Mouse (Mus musculus): ENCODE results near the gene Uap1l1.
A peak's percentile ranks its signal among the peaks of the same experiment; 100 is the strongest.

Gene Uap1l1

GRCm38 (mm10) chr2:25318971-25319773 lies 46.3 kb downstream of the Uap1l1 start, which contains the start of gene Grin1:
Gene Grin1, minus strand, starts transcription at chr2:25319187.
- DNase-seq (ENCODE audit: low spot score in 2 of 2): peak; percentile 20 to 21

DNA sequence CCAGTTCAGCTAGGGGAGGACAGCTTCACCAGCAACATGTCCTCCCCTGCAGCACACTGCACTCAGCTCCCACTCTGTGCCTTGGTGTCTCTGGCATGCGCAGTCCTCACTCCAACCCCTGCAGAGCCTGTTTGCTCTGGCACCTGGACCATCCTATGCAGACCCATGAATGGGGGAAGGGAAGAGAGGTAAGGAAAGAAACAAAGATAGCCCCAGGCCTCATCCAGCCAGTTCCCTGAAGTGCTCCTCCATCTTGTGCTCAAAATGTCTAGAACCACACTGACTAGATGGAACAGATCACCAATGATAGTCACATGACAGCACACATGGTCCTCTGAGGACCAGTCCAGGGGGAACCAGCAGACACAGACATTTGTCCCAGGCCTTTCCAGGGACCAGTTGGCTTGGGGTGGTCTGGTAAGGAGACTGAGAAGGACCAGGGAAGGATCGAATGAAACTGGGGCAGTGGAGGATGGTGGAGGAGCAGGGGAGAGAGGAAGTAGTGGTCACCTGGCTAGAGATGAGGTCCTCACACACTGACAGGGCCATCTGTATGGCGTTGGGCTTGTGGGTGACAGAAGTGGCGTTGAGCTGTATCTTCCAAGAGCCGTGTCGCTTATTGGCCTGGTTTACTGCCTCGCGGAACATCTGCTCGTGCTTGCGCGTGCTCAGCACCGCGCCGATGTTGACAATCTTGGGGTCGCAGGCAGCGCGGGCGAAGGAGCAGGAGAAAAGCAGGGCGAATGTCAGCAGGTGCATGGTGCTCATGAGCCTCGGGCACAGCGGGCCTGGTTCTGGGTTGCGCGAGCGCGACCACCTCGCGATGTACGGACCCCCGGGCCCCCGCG lies 47.1 kb downstream of the Uap1l1 start:
- no peak for DNase-seq (ENCODE audit: low spot score in 2 of 2)

DNA sequence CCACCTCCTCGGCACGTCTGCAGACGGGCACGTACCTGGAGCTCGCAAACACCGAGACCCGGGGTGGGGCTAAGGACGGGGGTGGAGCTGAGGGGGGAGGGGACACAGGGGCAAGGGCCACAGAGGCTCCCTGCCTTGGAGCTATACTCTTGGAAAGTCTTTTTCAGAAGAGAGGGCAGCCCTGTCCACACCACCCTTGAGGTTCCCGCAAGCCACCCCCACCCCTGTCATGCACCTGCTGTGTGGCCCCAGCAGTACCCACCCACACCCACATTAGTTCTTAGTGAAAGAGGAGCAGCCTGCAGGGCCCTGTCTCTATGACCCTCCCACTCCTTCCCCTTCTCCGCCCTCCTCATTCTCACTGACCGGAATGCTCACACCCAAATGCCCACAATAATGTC lies 54.0 kb downstream of the Uap1l1 start:
- DNase-seq (ENCODE audit: low spot score in 2 of 2): no peak

GRCm38 (mm10) chr2:25310969-25311368 lies 54.5 kb downstream of the Uap1l1 start:
- no peak for DNase-seq (ENCODE audit: low spot score in 2 of 2)

- DNase-seq (ENCODE audit: low spot score in 2 of 2): no peak
Observed at GRCm38 (mm10) chr2:25310180-25310579, 55.3 kb downstream of the Uap1l1 start.
